Mouse (Mus musculus): ENCODE measurements around the gene Epn1. TPM values are rescaled to one million over a fixed set of nuclear protein-coding genes. Genes with fewer than 3 reads are reported as not detected.

The Epn1 gene
- total and polyA plus RNA-seq, 3 experiments: 41.9 to 101 (median 72.9) TPM

DNA sequence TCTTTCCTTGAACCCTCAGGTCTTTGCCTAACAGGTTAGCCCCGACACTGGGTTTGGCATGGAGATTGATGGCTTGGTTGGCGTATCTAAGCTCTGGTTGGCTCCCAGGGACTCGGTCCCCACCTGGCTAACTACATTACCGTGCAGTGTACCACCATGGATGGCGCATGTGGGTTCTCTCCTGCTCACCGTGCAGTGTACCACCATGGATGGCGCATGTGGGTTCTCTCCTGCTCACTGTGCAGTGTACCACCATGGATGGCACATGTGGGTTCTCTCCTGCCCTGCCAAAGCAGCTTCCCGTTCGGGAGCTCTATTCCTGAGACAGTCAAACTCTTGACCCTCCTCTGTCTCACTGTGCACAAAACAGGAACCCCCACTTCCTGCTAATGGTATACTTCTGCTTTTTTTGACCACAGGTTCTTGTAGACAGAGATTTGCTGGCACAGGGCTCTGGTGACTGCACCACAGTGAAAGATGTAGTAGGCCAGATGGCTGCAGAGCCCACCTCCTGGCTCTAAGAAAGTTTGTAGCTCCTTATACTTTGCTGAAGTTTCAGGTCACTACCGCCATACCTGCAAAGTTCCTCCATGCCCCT, 21.1 kb downstream of the Epn1 start:
- Histone ChIP-seq H3K36me3 (replicated peaks in 1 of 2; ENCODE audit: control insufficient read depth in 1 of 2, insufficient read depth in 1 of 2, low read length in 1 of 2) (peaks cover 30 to 42% of the 10 kb centered on the region in 2 experiments), H3K4me3 (replicated peaks in 1 of 3; ENCODE audit: low read depth in 2 of 3, low read length in 2 of 3, poor library complexity in 1 of 3) (no peak overlapping the region), H3K4me1 (ENCODE audit: control insufficient read depth in 1 of 2, insufficient read depth in 2 of 2) (peaks cover 11 to 40% of the 10 kb centered on the region in 2 experiments), H3K4me2 (ENCODE audit: insufficient read depth, low read depth, poor library complexity, severe bottlenecking) (peak overlapping the region; percentile 85), H3K9ac (ENCODE audit: insufficient read depth, low read depth) (no peak overlapping the region; the same call in 1 of the 2 replicates), H3K27me3 (replicated peaks) (no peaks in the 10 kb centered on the region), H3K79me2 (replicated peaks; ENCODE audit: control insufficient read depth, extremely low read depth, insufficient read depth, poor library complexity, severe bottlenecking) (no peaks in the 10 kb centered on the region), H3K9me3 (replicated peaks; ENCODE audit: low read length) (no peaks in the 10 kb centered on the region), H3K27ac (ENCODE audit: insufficient read depth, low read depth) (peak overlapping the region; percentile 82)
- dilution Hi-C loops (cut with MboI; ENCODE audit: extremely low pct_ligation_motif_present, extremely low pct_unique_long_range_greater_than_20kb, low sequenced_read_pairs): no loop called here
- in situ Hi-C loops (cut with MboI; ENCODE audit: low pct_ligation_motif_present, low pct_unique_long_range_greater_than_20kb, low sequenced_read_pairs): no loop called here
- peak; percentile 91 for DNase-seq (ENCODE audit: extremely low read depth)
- TF ChIP-seq GABPA (IDR thresholded peaks at IDR 0.05; ENCODE audit: insufficient replicate concordance, low read depth, low read length) (no peak), ZNF384 (IDR thresholded peaks at IDR 0.05; ENCODE audit: low read depth, low read length) (no peak), ELF1 (IDR thresholded peaks at IDR 0.05; ENCODE audit: low read depth, low read length) (peak; percentile 79), NRF1 (IDR thresholded peaks at IDR 0.05; ENCODE audit: low read depth, low read length) (no peak), PAX5 (IDR thresholded peaks at IDR 0.05; ENCODE audit: low read length) (no peak), ETS1 (conservative IDR thresholded peaks at IDR 0.05; ENCODE audit: low read depth, low read length) (peak; percentile 67), MAX (IDR thresholded peaks at IDR 0.05; ENCODE audit: low read length) (peak; percentile 42; the same call in 1 of the 2 replicates), JUN (IDR thresholded peaks at IDR 0.05; ENCODE audit: insufficient read depth, low read depth, low read length) (no peak), BHLHE40 (IDR thresholded peaks at IDR 0.05; ENCODE audit: low read depth, low read length) (peak; percentile 78), CTCF (conservative IDR thresholded peaks at IDR 0.05 in 1 of 2, IDR thresholded peaks at IDR 0.05 in 1 of 2; ENCODE audit: low read depth in 2 of 2, low read length in 2 of 2) (no peak), E2F4 (IDR thresholded peaks at IDR 0.05; ENCODE audit: insufficient replicate concordance, low read depth, low read length) (no peak), MEF2A (IDR thresholded peaks at IDR 0.05; ENCODE audit: borderline replicate concordance, low read depth, low read length) (peak; percentile 79), MYC (IDR thresholded peaks at IDR 0.05; ENCODE audit: low read depth, low read length) (peak; percentile 70; the same call in 1 of the 2 replicates), KAT2A (IDR thresholded peaks at IDR 0.05; ENCODE audit: insufficient replicate concordance, low read length) (no peak), ZKSCAN1 (IDR thresholded peaks at IDR 0.05; ENCODE audit: borderline replicate concordance, low read depth, low read length) (no peak), POLR2A (IDR thresholded peaks at IDR 0.05; ENCODE audit: low read depth, low read length) (0 out of 2 replicates have a peak, but pooled peaks have one; percentile 11), MAFK (IDR thresholded peaks at IDR 0.05; ENCODE audit: insufficient replicate concordance, low read length) (peak; percentile 64), CHD2 (IDR thresholded peaks at IDR 0.05; ENCODE audit: low read length) (peak; percentile 83), HCFC1 (IDR thresholded peaks at IDR 0.05; ENCODE audit: low read depth, low read length) (no peak; the same call in 1 of the 2 replicates), CHD1 (IDR thresholded peaks at IDR 0.05; ENCODE audit: low read depth, low read length) (no peak), SIN3A (IDR thresholded peaks at IDR 0.05; ENCODE audit: low read length) (peak; percentile 67), JUND (conservative IDR thresholded peaks at IDR 0.05; ENCODE audit: low read depth, low read length) (no peak), IRF4 (IDR thresholded peaks at IDR 0.05; ENCODE audit: low read depth, low read length) (peak; percentile 93), TCF12 (IDR thresholded peaks at IDR 0.05; ENCODE audit: low read depth, low read length) (peak; percentile 78), SMC3 (IDR thresholded peaks at IDR 0.05; ENCODE audit: low read depth, low read length) (no peak), NELFE (IDR thresholded peaks at IDR 0.05; ENCODE audit: low read depth, low read length) (no peak), USF2 (conservative IDR thresholded peaks at IDR 0.05; ENCODE audit: low read depth, low read length) (no peak), UBTF (IDR thresholded peaks at IDR 0.05; ENCODE audit: low read depth, low read length) (no peak), TBP (conservative IDR thresholded peaks at IDR 0.05; ENCODE audit: low read depth, low read length) (no peak), RAD21 (IDR thresholded peaks at IDR 0.05; ENCODE audit: low read depth, low read length) (no peak; the same call in none of the 2 replicates), MXI1 (IDR thresholded peaks at IDR 0.05; ENCODE audit: low read depth, low read length) (peak; percentile 57; the same call in 1 of the 2 replicates), USF1 (IDR thresholded peaks at IDR 0.05; ENCODE audit: low read depth, low read length) (no peak), ZC3H11A (IDR thresholded peaks at IDR 0.05; ENCODE audit: low read depth, low read length) (no peak), EP300 (IDR thresholded peaks at IDR 0.05; ENCODE audit: low read length) (peak; percentile 97), MAZ (IDR thresholded peaks at IDR 0.05; ENCODE audit: low read depth, low read length) (peak; percentile 91), POLR2AphosphoS2 (IDR thresholded peaks at IDR 0.05; ENCODE audit: low read depth, low read length) (no peak), RCOR1 (conservative IDR thresholded peaks at IDR 0.05; ENCODE audit: low read depth, low read length) (peak; percentile 75; the same call in 1 of the 2 replicates), ZMIZ1 (IDR thresholded peaks at IDR 0.05; ENCODE audit: low read depth, low read length) (no peak)
